Mouse (Mus musculus): ENCODE data around the gene Efcab6. TPM values are rescaled to one million over a fixed set of nuclear protein-coding genes. Genes with fewer than 3 reads are reported as not detected.

The Efcab6 gene
- polyA plus RNA-seq, 2 experiments, result not detected

GRCm38 (mm10) chr15:84052390-84052789 lies 12.8 kb downstream of the Efcab6 start:
- no peaks in the 10 kb centered on the region for H3K9me3 ChIP-seq (ENCODE audit: control insufficient read depth, low read length)
- WGBS (ENCODE audit: insufficient replicate concordance), result 59% methylated on average over 9 of the region's 9 CpGs
- H3K36me3 ChIP-seq (replicated peaks; ENCODE audit: control insufficient read depth, insufficient read depth, low read depth), result no peaks in the 10 kb centered on the region
- no peak overlapping the region for H3K4me2 ChIP-seq (ENCODE audit: low read depth)
- DNase-seq (ENCODE audit: low read depth in 3 of 3, low spot score in 3 of 3) (no peak), ATAC-seq (ENCODE audit: insufficient read depth) (no peak)
- no peak overlapping the region for H3K9ac ChIP-seq (replicated peaks)
- H3K27ac ChIP-seq, result no peak overlapping the region
- no peaks in the 10 kb centered on the region for H3K27me3 ChIP-seq (ENCODE audit: control insufficient read depth, insufficient read depth, low read length)
- H3K4me3 ChIP-seq (ENCODE audit: insufficient read depth in 1 of 2, low read depth in 2 of 2, low read length in 2 of 2), result no peak overlapping the region
- TF ChIP-seq CTCF (IDR thresholded peaks at IDR 0.05; ENCODE audit: low read depth) (no peak), EP300 (IDR thresholded peaks at IDR 0.05; ENCODE audit: low read depth) (no peak)
- H3K4me1 ChIP-seq (replicated peaks; ENCODE audit: control insufficient read depth in 2 of 2, insufficient read depth in 2 of 2, low read length in 1 of 2), result no peaks in the 10 kb centered on the region

- TF ChIP-seq CTCF (IDR thresholded peaks at IDR 0.05; ENCODE audit: low read depth) (no peak), EP300 (IDR thresholded peaks at IDR 0.05; ENCODE audit: low read depth) (no peak)
- WGBS (ENCODE audit: insufficient replicate concordance), result 61% methylated on average over 7 of the region's 7 CpGs
- no peak for DNase-seq (ENCODE audit: low read depth in 3 of 3, low spot score in 3 of 3)
- Histone ChIP-seq H3K9me3 (ENCODE audit: control insufficient read depth, low read length) (no peaks in the 10 kb centered on the region; the same call in 1 of the 2 replicates), H3K27ac (no peak overlapping the region), H3K27me3 (ENCODE audit: control insufficient read depth, insufficient read depth, low read length) (no peaks in the 10 kb centered on the region), H3K4me2 (ENCODE audit: low read depth) (no peak overlapping the region), H3K4me1 (replicated peaks; ENCODE audit: control insufficient read depth in 2 of 2, insufficient read depth in 2 of 2, low read length in 1 of 2) (no peaks in the 10 kb centered on the region), H3K36me3 (replicated peaks; ENCODE audit: control insufficient read depth, insufficient read depth, low read depth) (no peaks in the 10 kb centered on the region), H3K9ac (replicated peaks) (no peak overlapping the region), H3K4me3 (ENCODE audit: insufficient read depth in 1 of 2, low read depth in 2 of 2, low read length in 2 of 2) (no peak overlapping the region)
- no peak for ATAC-seq (ENCODE audit: insufficient read depth)
Measured at GRCm38 (mm10) chr15:84049570-84049969, 15.6 kb downstream of the Efcab6 start.

GRCm38 (mm10) chr15:84045562-84045961 lies 19.6 kb downstream of the Efcab6 start:
- WGBS (ENCODE audit: insufficient replicate concordance), result 66% methylated on average over 6 of the region's 6 CpGs
- Histone ChIP-seq H3K4me1 (replicated peaks; ENCODE audit: control insufficient read depth in 2 of 2, insufficient read depth in 2 of 2, low read length in 1 of 2) (no peaks in the 10 kb centered on the region), H3K9me3 (ENCODE audit: control insufficient read depth, low read length) (no peaks in the 10 kb centered on the region; the same call in 1 of the 2 replicates), H3K27me3 (ENCODE audit: control insufficient read depth, insufficient read depth, low read length) (no peaks in the 10 kb centered on the region), H3K4me3 (ENCODE audit: insufficient read depth in 1 of 2, low read depth in 2 of 2, low read length in 2 of 2) (no peak overlapping the region), H3K9ac (replicated peaks) (no peak overlapping the region), H3K36me3 (replicated peaks; ENCODE audit: control insufficient read depth, insufficient read depth, low read depth) (no peaks in the 10 kb centered on the region), H3K4me2 (ENCODE audit: low read depth) (no peak overlapping the region), H3K27ac (no peak overlapping the region)
- DNase-seq (ENCODE audit: low read depth in 3 of 3, low spot score in 3 of 3), result no peak
- no peak for ATAC-seq (ENCODE audit: insufficient read depth)
- TF ChIP-seq CTCF (IDR thresholded peaks at IDR 0.05; ENCODE audit: low read depth), result no peak
- no peak for TF ChIP-seq EP300 (IDR thresholded peaks at IDR 0.05; ENCODE audit: low read depth)

GRCm38 (mm10) chr15:84037067-84037466 lies 28.1 kb downstream of the Efcab6 start:
- ATAC-seq (ENCODE audit: insufficient read depth), result no peak
- H3K27me3 ChIP-seq (ENCODE audit: control insufficient read depth, insufficient read depth, low read length), result no peaks in the 10 kb centered on the region
- H3K9ac ChIP-seq (replicated peaks), result no peak overlapping the region
- no peaks in the 10 kb centered on the region for H3K4me1 ChIP-seq (replicated peaks; ENCODE audit: control insufficient read depth in 2 of 2, insufficient read depth in 2 of 2, low read length in 1 of 2)
- H3K27ac ChIP-seq, result no peak overlapping the region
- H3K4me3 ChIP-seq (ENCODE audit: insufficient read depth in 1 of 2, low read depth in 2 of 2, low read length in 2 of 2), result no peak overlapping the region
- no peak for DNase-seq (ENCODE audit: low read depth in 3 of 3, low spot score in 3 of 3)
- TF ChIP-seq CTCF (IDR thresholded peaks at IDR 0.05; ENCODE audit: low read depth), result no peak
- TF ChIP-seq EP300 (IDR thresholded peaks at IDR 0.05; ENCODE audit: low read depth), result no peak
- no peaks in the 10 kb centered on the region for H3K9me3 ChIP-seq (ENCODE audit: control insufficient read depth, low read length)
- no peak overlapping the region for H3K4me2 ChIP-seq (ENCODE audit: low read depth)
- 69% methylated on average over 5 of the region's 5 CpGs for WGBS (ENCODE audit: insufficient replicate concordance)
- no peaks in the 10 kb centered on the region for H3K36me3 ChIP-seq (replicated peaks; ENCODE audit: control insufficient read depth, insufficient read depth, low read depth)

GRCm38 (mm10) chr15:84025651-84026050 lies 39.5 kb downstream of the Efcab6 start:
- WGBS (ENCODE audit: insufficient replicate concordance), result 50% methylated on average over 8 of the region's 8 CpGs
- ATAC-seq (ENCODE audit: insufficient read depth) (no peak), DNase-seq (ENCODE audit: low read depth in 3 of 3, low spot score in 3 of 3) (no peak)
- H3K27me3 ChIP-seq (ENCODE audit: control insufficient read depth, insufficient read depth, low read length), result no peaks in the 10 kb centered on the region
- no peaks in the 10 kb centered on the region for H3K9me3 ChIP-seq (ENCODE audit: control insufficient read depth, low read length)
- no peaks in the 10 kb centered on the region for H3K4me1 ChIP-seq (replicated peaks; ENCODE audit: control insufficient read depth in 2 of 2, insufficient read depth in 2 of 2, low read length in 1 of 2)
- no peak overlapping the region for H3K4me3 ChIP-seq (ENCODE audit: insufficient read depth in 1 of 2, low read depth in 2 of 2, low read length in 2 of 2)
- H3K9ac ChIP-seq (replicated peaks), result no peak overlapping the region
- no peaks in the 10 kb centered on the region for H3K36me3 ChIP-seq (replicated peaks; ENCODE audit: control insufficient read depth, insufficient read depth, low read depth)
- no peak overlapping the region for H3K27ac ChIP-seq
- H3K4me2 ChIP-seq (ENCODE audit: low read depth), result no peak overlapping the region
- no peak for TF ChIP-seq EP300 (IDR thresholded peaks at IDR 0.05; ENCODE audit: low read depth)
- no peak for TF ChIP-seq CTCF (IDR thresholded peaks at IDR 0.05; ENCODE audit: low read depth)
